Mouse (Mus musculus) heart, embryonic 11.5 days (tissue): ENCODE data around the gene Thrap3. TPM values are rescaled to one million over a fixed set of nuclear protein-coding genes. Genes with fewer than 3 reads are reported as not detected.

Experiments
- ATAC-seq: fragments of 200-750 bp; cut with Nextera tagmentation; replicated peaks from 2 replicates; pipeline ENCODE4 v1.8.0; 2017; ENCODE audit warnings: moderate library complexity; ENCODE audit not compliant: insufficient number of reproducible peaks, low FRiP score, low TSS enrichment
- H3K27ac ChIP-seq: fragments of 300-500 bp; sonication (generic); 2 replicates; pipeline ENCODE4 v1.5.1; 2014; ENCODE audit warnings: mild to moderate bottlenecking, low read depth, low read length
- H3K27me3 ChIP-seq: fragments of 300-500 bp; sonication (generic); 2 replicates; pipeline ENCODE4 v1.6.1; 2014; ENCODE audit warnings: mild to moderate bottlenecking, low read length, mixed read lengths; ENCODE audit not compliant: control insufficient read depth, insufficient read depth
- H3K36me3 ChIP-seq: fragments of 300-500 bp; sonication (generic); 2 replicates; pipeline ENCODE4 v1.6.1; 2014; ENCODE audit warnings: mild to moderate bottlenecking, low read length, moderate library complexity, mixed read lengths; ENCODE audit not compliant: control insufficient read depth, insufficient read depth
- H3K4me1 ChIP-seq: fragments of 300-500 bp; sonication (generic); 2 replicates; pipeline ENCODE4 v1.6.1; 2014; ENCODE audit warnings: low read length; ENCODE audit not compliant: control insufficient read depth, insufficient read depth
- H3K4me2 ChIP-seq: fragments of 300-500 bp; sonication (generic); 2 replicates; pipeline ENCODE4 v1.6.1; 2014; ENCODE audit warnings: mild to moderate bottlenecking, moderate library complexity
- H3K4me3 ChIP-seq: fragments of 300-500 bp; sonication (generic); 2 replicates; pipeline ENCODE4 v1.5.1; 2014; ENCODE audit warnings: low read depth, low read length
- H3K9ac ChIP-seq: fragments of 300-500 bp; sonication (generic); 2 replicates; pipeline ENCODE4 v1.6.1; 2014; ENCODE audit warnings: mild to moderate bottlenecking, low read depth, low read length, moderate library complexity
- H3K9me3 ChIP-seq: fragments of 300-500 bp; sonication (generic); replicated peaks from 2 replicates; pipeline ENCODE4 v1.6.1; 2016; ENCODE audit warnings: low read length; ENCODE audit not compliant: control insufficient read depth
- WGBS: fragments of 180-500 bp; shearing (Covaris S2); extraction: QIAGEN DNeasy Blood & Tissue Kit; methylation state at CpG from one replicate; pipeline ENCODE4 v1.1.7; 2014; ENCODE audit not compliant: insufficient replicate concordance; 5-methylcytosine and 5-hydroxymethylcytosine counted together
- polyA plus RNA-seq: library from polyadenylated mRNA; unstranded; fragments of >200 nt; fragmentation: Nextera tagmentation; extraction: Ambion mirVana; gene quantifications from 2 replicates; pipeline ENCODE4 v1.2.1, GENCODE M21; 2014

Gene Thrap3
- polyA plus RNA-seq, 1 experiment from 2014 or later: 155 TPM

DNA sequence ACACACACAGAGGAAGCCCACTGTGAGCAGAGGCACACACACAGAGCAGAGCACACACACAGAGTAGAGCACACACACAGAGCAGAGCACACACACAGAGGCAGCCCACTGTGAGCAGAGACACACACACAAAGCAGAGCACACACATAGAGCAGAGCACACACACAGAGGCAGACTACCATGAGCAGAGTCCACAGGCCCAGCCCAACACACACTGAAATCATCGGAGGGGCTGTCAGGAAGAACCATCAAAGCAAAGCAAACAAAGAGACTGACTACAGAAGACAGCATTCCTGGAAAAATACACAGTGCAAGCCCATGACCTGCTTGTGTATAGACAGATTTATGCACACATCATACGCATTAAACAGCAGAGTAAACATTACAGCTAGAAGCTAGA lies 46.7 kb downstream of the Thrap3 start:
- WGBS: 50% methylated on average over 2 of the region's 2 CpGs
- no peaks in the 10 kb centered on the region for H3K36me3 ChIP-seq
- no peaks in the 10 kb centered on the region for H3K27me3 ChIP-seq
- no peak for ATAC-seq
- H3K9me3 ChIP-seq: no peaks in the 10 kb centered on the region
- H3K9ac ChIP-seq: no peak overlapping the region
- H3K27ac ChIP-seq: peak overlapping the region; percentile 82
- H3K4me3 ChIP-seq: no peak overlapping the region
- peaks cover 16% of the 10 kb centered on the region; the same call in 1 of the 2 replicates for H3K4me1 ChIP-seq
- no peak overlapping the region for H3K4me2 ChIP-seq

DNA sequence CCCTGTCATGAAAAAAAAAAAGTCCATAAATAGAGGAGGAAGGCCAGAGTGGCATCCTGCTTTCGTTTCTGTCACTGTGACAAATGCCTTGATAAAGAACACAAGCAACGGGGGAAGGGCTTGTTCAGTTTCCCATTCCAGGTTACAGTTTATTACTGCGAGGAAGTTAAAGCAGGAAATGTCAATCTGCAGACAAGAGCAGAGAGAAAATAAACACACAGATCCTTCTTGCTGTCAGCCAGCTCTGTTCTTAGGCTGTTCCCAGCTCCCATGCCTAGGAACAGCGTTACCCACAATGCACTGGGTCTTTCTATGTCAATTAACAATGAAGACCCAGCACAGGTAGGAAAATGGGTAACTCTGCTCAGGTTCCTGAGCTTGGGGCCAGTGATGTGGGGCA lies 47.4 kb downstream of the Thrap3 start:
- 25% methylated on average over 4 of the region's 4 CpGs for WGBS
- Histone ChIP-seq H3K36me3 (no peaks in the 10 kb centered on the region), H3K27ac (peak overlapping the region; percentile 82), H3K9ac (no peak overlapping the region), H3K4me1 (peaks cover 23% of the 10 kb centered on the region), H3K27me3 (no peaks in the 10 kb centered on the region), H3K4me2 (no peak overlapping the region), H3K4me3 (no peak overlapping the region), H3K9me3 (no peaks in the 10 kb centered on the region)
- ATAC-seq: no peak

DNA sequence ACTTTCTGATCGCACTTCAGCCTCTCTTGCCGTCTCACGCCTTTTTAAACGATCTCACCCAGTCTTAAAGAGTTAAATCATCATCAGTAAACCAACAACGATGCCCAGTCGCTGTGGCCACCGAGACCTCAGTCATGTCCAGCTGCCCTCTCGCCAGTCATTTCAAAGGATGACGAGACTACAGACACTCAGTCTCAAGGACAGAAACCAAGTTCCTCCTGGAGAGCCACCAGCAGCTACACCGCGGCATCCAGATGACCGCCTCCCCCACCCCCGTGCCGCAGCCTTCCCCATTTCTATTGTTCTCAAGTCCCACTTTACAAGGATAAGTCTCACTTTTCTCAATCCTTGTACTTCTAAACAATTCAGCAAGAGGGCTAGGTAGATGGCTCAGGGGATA lies 49.7 kb downstream of the Thrap3 start:
- Histone ChIP-seq H3K9ac (no peak overlapping the region), H3K9me3 (no peaks in the 10 kb centered on the region), H3K27ac (no peak overlapping the region), H3K4me1 (peaks cover 37% of the 10 kb centered on the region), H3K36me3 (no peaks in the 10 kb centered on the region), H3K27me3 (peaks cover 10% of the 10 kb centered on the region), H3K4me2 (no peak overlapping the region), H3K4me3 (no peak overlapping the region)
- WGBS: 53% methylated on average over 14 of the region's 14 CpGs
- no peak for ATAC-seq

GRCm38 (mm10) chr4:126151701-126152440 lies 50.7 kb downstream of the Thrap3 start:
- WGBS: 70% methylated on average over 16 of the region's 16 CpGs
- Histone ChIP-seq H3K9me3 (no peaks in the 10 kb centered on the region), H3K27me3 (peaks cover 12% of the 10 kb centered on the region), H3K4me2 (no peak overlapping the region), H3K27ac (no peak overlapping the region), H3K36me3 (no peaks in the 10 kb centered on the region), H3K4me1 (peaks cover 40% of the 10 kb centered on the region), H3K4me3 (no peak overlapping the region), H3K9ac (no peak overlapping the region)
- ATAC-seq: no peak

GRCm38 (mm10) chr4:126150949-126151320 lies 51.6 kb downstream of the Thrap3 start:
- WGBS: 63% methylated on average over 6 of the region's 6 CpGs
- H3K4me2 ChIP-seq: peak overlapping the region; percentile 73
- H3K9ac ChIP-seq: no peak overlapping the region
- H3K27ac ChIP-seq: peak overlapping the region; percentile 60
- H3K4me3 ChIP-seq: peak overlapping the region; percentile 18; the same call in 1 of the 2 replicates
- H3K9me3 ChIP-seq: no peaks in the 10 kb centered on the region
- peaks cover 40% of the 10 kb centered on the region for H3K4me1 ChIP-seq
- no peaks in the 10 kb centered on the region for H3K36me3 ChIP-seq
- ATAC-seq: no peak
- H3K27me3 ChIP-seq: peaks cover 12% of the 10 kb centered on the region

- Histone ChIP-seq H3K4me3 (peak overlapping the region; percentile 18; the same call in 1 of the 2 replicates), H3K27me3 (peaks cover 12% of the 10 kb centered on the region), H3K4me1 (peaks cover 37% of the 10 kb centered on the region), H3K36me3 (no peaks in the 10 kb centered on the region), H3K9me3 (no peaks in the 10 kb centered on the region), H3K4me2 (peak overlapping the region; percentile 73), H3K27ac (peak overlapping the region; percentile 60), H3K9ac (no peak overlapping the region)
- ATAC-seq: peak; percentile 40; the same call in 1 of the 2 replicates
- WGBS: 34% methylated on average over 16 of the region's 16 CpGs
Measured at GRCm38 (mm10) chr4:126150297-126150948, 52.1 kb downstream of the Thrap3 start.

- WGBS: 51% methylated on average over 10 of the region's 10 CpGs
- ATAC-seq: no peak
Measured at GRCm38 (mm10) chr4:126149798-126150197, 52.8 kb downstream of the Thrap3 start.

DNA sequence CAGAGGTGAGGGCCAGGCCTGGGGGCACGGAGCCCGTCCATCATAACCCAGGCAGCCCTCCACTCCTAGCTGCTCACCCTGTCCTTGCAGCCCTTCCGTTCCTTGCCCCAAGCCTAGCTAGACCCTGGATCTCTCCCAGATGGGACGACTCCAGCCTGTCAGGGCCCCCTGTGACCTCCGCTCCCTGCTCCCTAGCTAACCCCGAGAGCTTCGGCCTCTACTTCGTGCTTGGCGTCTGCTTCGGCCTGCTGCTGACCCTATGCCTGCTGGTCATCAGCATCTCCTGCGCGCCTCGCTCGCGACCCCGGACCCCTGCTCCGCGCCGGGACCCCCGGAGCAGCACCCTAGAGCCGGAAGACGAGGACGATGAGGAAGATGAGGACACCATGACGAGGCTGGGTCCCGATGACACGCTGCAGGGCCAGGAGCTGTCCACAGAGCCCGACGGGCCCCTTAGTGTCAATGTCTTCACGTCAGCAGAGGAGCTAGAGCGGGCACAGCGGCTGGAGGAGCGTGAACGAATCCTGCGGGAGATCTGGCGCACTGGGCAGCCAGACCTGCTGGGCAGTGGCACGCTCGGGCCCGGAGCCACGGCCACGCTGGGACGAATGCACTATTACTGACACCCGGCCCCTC lies 53.4 kb downstream of the Thrap3 start:
- Histone ChIP-seq H3K9me3 (no peaks in the 10 kb centered on the region), H3K9ac (peak overlapping the region; percentile 73), H3K4me1 (peaks cover 30% of the 10 kb centered on the region), H3K27me3 (peaks cover 12% of the 10 kb centered on the region), H3K36me3 (no peaks in the 10 kb centered on the region), H3K4me2 (peak overlapping the region; percentile 73), H3K27ac (peak overlapping the region; percentile 87), H3K4me3 (peak overlapping the region; percentile 72)
- 18% methylated on average over 42 of the region's 42 CpGs for WGBS
- no peak for ATAC-seq

More at GRCm38 (mm10) chr4:126149798-126150197, 52.8 kb downstream of the Thrap3 start:
- Histone ChIP-seq H3K36me3 (no peaks in the 10 kb centered on the region), H3K9me3 (no peaks in the 10 kb centered on the region), H3K27me3 (peaks cover 12% of the 10 kb centered on the region), H3K9ac (peak overlapping the region; percentile 49; the same call in 1 of the 2 replicates), H3K4me1 (peaks cover 32% of the 10 kb centered on the region), H3K4me3 (peak overlapping the region; percentile 72), H3K4me2 (peak overlapping the region; percentile 73), H3K27ac (0 out of 2 replicates have a peak overlapping the region, but pooled peaks have one; percentile 43)
